Mouse (Mus musculus) heart, embryonic 11.5 days (tissue): ENCODE results near the gene Thap11. TPM values are rescaled to one million over a fixed set of nuclear protein-coding genes. Genes with fewer than 3 reads are reported as not detected.

Experiments
- ATAC-seq: fragments of 200-750 bp; cut with Nextera tagmentation; replicated peaks from 2 replicates; pipeline ENCODE4 v1.8.0; 2017; ENCODE audit warnings: moderate library complexity; ENCODE audit not compliant: insufficient number of reproducible peaks, low FRiP score, low TSS enrichment
- H3K27ac ChIP-seq: fragments of 300-500 bp; sonication (generic); 2 replicates; pipeline ENCODE4 v1.5.1; 2014; ENCODE audit warnings: mild to moderate bottlenecking, low read depth, low read length
- H3K27me3 ChIP-seq: fragments of 300-500 bp; sonication (generic); 2 replicates; pipeline ENCODE4 v1.6.1; 2014; ENCODE audit warnings: mild to moderate bottlenecking, low read length, mixed read lengths; ENCODE audit not compliant: control insufficient read depth, insufficient read depth
- H3K36me3 ChIP-seq: fragments of 300-500 bp; sonication (generic); 2 replicates; pipeline ENCODE4 v1.6.1; 2014; ENCODE audit warnings: mild to moderate bottlenecking, low read length, moderate library complexity, mixed read lengths; ENCODE audit not compliant: control insufficient read depth, insufficient read depth
- H3K4me1 ChIP-seq: fragments of 300-500 bp; sonication (generic); 2 replicates; pipeline ENCODE4 v1.6.1; 2014; ENCODE audit warnings: low read length; ENCODE audit not compliant: control insufficient read depth, insufficient read depth
- H3K4me2 ChIP-seq: fragments of 300-500 bp; sonication (generic); 2 replicates; pipeline ENCODE4 v1.6.1; 2014; ENCODE audit warnings: mild to moderate bottlenecking, moderate library complexity
- H3K4me3 ChIP-seq: fragments of 300-500 bp; sonication (generic); 2 replicates; pipeline ENCODE4 v1.5.1; 2014; ENCODE audit warnings: low read depth, low read length
- H3K9ac ChIP-seq: fragments of 300-500 bp; sonication (generic); 2 replicates; pipeline ENCODE4 v1.6.1; 2014; ENCODE audit warnings: mild to moderate bottlenecking, low read depth, low read length, moderate library complexity
- H3K9me3 ChIP-seq: fragments of 300-500 bp; sonication (generic); replicated peaks from 2 replicates; pipeline ENCODE4 v1.6.1; 2016; ENCODE audit warnings: low read length; ENCODE audit not compliant: control insufficient read depth
- WGBS: fragments of 180-500 bp; shearing (Covaris S2); extraction: QIAGEN DNeasy Blood & Tissue Kit; methylation state at CpG from one replicate; pipeline ENCODE4 v1.1.7; 2014; ENCODE audit not compliant: insufficient replicate concordance; 5-methylcytosine and 5-hydroxymethylcytosine counted together
- polyA plus RNA-seq: library from polyadenylated mRNA; unstranded; fragments of >200 nt; fragmentation: Nextera tagmentation; extraction: Ambion mirVana; gene quantifications from 2 replicates; pipeline ENCODE4 v1.2.1, GENCODE M21; 2014

Thap11 gene
- polyA plus RNA-seq: 47.2 and 49.8 TPM in 2 replicates

DNA sequence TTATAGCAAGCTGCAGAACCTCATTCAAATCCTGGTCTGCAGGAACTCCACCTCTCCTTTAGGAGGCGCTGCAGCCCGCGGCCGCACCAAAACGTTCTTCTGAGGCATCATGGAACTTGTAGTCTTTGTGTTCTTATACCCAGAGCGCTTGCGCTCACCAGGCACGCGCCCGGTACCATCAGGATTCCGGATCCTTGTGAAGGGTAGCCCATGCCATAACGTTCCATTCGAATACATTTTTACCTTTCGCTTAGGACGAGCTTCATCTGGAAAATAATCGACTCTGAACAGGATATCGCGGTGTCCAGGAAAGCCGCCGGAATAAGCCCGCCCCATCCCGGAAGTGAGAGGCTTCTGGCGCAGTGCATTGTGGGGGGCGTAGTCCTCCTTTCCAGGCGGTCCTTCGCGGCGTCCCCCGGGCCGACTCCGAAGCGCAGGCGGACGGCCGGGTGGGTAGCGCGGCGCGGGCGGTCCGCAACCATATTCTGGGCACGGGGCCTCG, at the start of gene Thap11:
Thap11 (plus strand) TSS at position 418 of the 502 bp plus-strand sequence.
- peaks cover 35% of the 10 kb centered on the region for H3K4me1 ChIP-seq
- under 1% methylated on average over 43 of the region's 43 CpGs for WGBS
- peak; percentile 90 for ATAC-seq

DNA sequence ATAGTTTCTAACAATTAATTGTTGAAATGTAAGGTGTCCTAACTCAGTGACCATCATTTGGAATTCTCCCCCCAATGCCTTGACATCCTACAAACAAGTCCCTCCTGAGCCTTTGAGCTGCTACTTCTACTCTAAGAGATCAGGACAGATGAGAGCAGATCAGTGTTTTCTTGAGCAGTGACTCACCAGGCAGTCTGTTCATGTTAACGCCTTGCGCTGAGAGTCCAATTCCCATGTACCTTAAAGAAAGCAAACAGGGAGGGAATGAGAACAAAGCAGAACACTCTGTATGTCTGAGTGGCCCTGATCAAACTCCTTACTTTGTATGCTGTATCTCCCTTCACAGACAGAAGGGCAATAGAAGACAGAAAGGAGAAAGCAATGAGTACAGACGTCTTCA, 49.6 kb upstream of the Thap11 start:
- H3K4me1 ChIP-seq: peaks cover 8% of the 10 kb centered on the region
- H3K27me3 ChIP-seq: no peaks in the 10 kb centered on the region
- H3K4me2 ChIP-seq: no peak overlapping the region
- H3K9ac ChIP-seq: no peak overlapping the region
- 70% methylated on average over 3 of the region's 3 CpGs for WGBS
- no peaks in the 10 kb centered on the region for H3K36me3 ChIP-seq
- no peak for ATAC-seq
- no peak overlapping the region for H3K4me3 ChIP-seq
- no peaks in the 10 kb centered on the region for H3K9me3 ChIP-seq
- H3K27ac ChIP-seq: 0 out of 2 replicates have a peak overlapping the region, but pooled peaks have one; percentile 41

More for the DNA sequence above, at the start of gene Thap11:
- H3K9ac ChIP-seq: peak within 1 kb of the TSS; percentile 90
- H3K27me3 ChIP-seq: no peaks in the 10 kb centered on the region
- H3K9me3 ChIP-seq: no peaks in the 10 kb centered on the region
- no peaks in the 10 kb centered on the region for H3K36me3 ChIP-seq
- H3K4me3 ChIP-seq: peak within 1 kb of the TSS; percentile 83
- H3K27ac ChIP-seq: peak within 1 kb of the TSS; percentile 86
- peak within 1 kb of the TSS; percentile 99 for H3K4me2 ChIP-seq

DNA sequence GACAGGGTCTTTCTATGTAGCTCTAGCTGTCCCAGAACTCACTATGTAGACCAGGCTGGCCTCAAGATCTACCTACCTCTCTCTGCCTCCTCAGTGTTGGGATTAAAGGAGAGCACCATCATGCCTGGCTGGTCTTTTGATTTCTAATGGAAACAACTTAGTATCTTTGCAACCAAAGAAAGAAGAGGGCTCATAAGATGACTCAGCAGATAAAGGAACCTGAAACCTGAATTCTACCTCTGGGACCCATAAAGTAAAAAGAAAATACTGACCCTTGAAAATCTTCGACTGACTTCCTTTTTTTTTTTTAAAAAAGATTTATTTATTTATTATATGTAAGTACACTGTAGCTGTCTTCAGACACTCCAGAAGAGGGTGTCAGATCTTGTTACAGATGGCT, 49.0 kb upstream of the Thap11 start:
- H3K9ac ChIP-seq: no peak overlapping the region

DNA sequence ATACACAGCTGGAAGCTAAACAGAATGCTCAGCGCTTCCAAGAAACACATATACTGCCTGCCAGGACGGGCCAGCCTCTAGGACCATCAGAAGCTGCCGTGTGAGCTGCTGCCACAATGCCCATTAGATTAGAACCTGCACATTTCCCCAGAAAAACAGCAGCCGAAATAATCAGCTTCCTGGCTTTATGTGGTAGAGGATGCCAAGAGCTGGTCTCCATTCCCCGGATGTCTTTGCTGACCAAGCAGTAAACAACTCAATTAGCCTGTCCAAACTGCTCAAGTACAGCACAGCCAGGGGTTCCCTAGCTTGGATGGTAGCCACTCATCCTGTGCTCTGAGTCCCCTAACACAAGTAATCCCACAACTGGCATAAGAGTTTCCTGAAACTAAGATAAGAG, 47.2 kb upstream of the Thap11 start:
- H3K4me3 ChIP-seq: no peak overlapping the region
- no peak for ATAC-seq
- peaks cover 13% of the 10 kb centered on the region for H3K4me1 ChIP-seq
- no peaks in the 10 kb centered on the region for H3K9me3 ChIP-seq
- no peaks in the 10 kb centered on the region for H3K36me3 ChIP-seq
- no peak overlapping the region for H3K4me2 ChIP-seq
- H3K27ac ChIP-seq: no peak overlapping the region
- no peaks in the 10 kb centered on the region for H3K27me3 ChIP-seq
- WGBS: 76% methylated on average over 5 of the region's 5 CpGs
- no peak overlapping the region for H3K9ac ChIP-seq

More for the DNA sequence above, 49.0 kb upstream of the Thap11 start:
- H3K4me3 ChIP-seq: no peak overlapping the region
- no peaks in the 10 kb centered on the region for H3K9me3 ChIP-seq
- no peaks in the 10 kb centered on the region for H3K27me3 ChIP-seq
- no peak overlapping the region for H3K27ac ChIP-seq
- 78% methylated on average over 1 of the region's 1 CpGs for WGBS
- no peaks in the 10 kb centered on the region for H3K36me3 ChIP-seq
- peaks cover 13% of the 10 kb centered on the region for H3K4me1 ChIP-seq
- no peak overlapping the region for H3K4me2 ChIP-seq
- no peak for ATAC-seq

DNA sequence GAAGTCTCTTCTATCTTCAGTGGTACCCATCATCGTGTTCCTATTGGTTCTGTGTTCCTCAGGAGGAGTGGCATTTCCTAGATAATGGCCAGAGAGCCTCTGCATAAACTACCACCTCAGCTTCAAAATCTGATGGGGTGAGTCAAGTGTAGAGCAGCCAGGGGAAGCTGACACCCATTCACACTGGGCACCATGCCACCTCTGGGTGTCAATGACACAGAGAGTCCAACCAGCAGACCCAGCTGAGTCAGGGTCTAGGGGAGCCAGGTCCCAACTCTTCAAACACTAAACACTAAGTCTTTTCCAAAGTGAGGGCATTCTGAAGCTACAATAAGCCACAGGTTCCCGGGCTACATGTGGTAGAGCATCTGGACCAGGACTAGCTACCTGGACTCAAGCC, 46.5 kb upstream of the Thap11 start:
- H3K36me3 ChIP-seq: no peaks in the 10 kb centered on the region

DNA sequence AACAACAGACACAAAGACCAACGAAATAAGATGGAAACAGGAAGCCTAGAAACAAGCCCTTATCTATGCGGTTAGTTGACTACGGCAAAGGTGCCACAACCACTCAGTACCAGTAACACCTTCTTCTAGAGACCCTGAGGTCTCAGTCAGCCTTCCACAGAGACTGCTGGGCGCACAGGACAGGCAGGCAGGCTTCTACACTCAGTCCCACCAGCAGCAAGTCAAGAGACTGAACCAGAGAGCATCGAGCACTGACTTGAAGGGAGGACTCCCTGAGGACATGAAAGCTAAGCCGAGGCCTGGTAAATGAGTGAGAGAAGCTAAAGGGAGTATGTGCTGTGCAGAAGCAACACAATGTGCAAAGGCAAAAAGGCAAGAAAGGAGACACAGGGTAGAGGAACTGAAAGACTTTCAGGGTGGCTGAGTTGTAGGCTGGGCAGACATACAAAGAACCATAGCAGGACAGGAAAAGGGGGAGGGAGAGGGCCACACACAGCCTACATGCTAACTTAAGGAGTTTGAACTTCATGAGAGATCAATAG, 44.6 kb upstream of the Thap11 start:
- WGBS: 72% methylated on average over 6 of the region's 6 CpGs
- Histone ChIP-seq H3K27ac (0 out of 2 replicates have a peak overlapping the region, but pooled peaks have one; percentile 29), H3K4me3 (no peak overlapping the region), H3K36me3 (no peaks in the 10 kb centered on the region), H3K9me3 (no peaks in the 10 kb centered on the region), H3K27me3 (no peaks in the 10 kb centered on the region), H3K9ac (peak overlapping the region; percentile 34; the same call in 1 of the 2 replicates), H3K4me1 (peaks cover 13% of the 10 kb centered on the region), H3K4me2 (no peak overlapping the region)
- no peak for ATAC-seq

More for the DNA sequence above, 46.5 kb upstream of the Thap11 start:
- H3K27ac ChIP-seq: no peak overlapping the region
- no peak for ATAC-seq
- H3K9me3 ChIP-seq: no peaks in the 10 kb centered on the region
- no peak overlapping the region for H3K4me2 ChIP-seq
- H3K27me3 ChIP-seq: no peaks in the 10 kb centered on the region
- H3K4me1 ChIP-seq: peaks cover 13% of the 10 kb centered on the region
- WGBS: 94% methylated on average over 2 of the region's 2 CpGs
- no peak overlapping the region for H3K9ac ChIP-seq
- no peak overlapping the region for H3K4me3 ChIP-seq

DNA sequence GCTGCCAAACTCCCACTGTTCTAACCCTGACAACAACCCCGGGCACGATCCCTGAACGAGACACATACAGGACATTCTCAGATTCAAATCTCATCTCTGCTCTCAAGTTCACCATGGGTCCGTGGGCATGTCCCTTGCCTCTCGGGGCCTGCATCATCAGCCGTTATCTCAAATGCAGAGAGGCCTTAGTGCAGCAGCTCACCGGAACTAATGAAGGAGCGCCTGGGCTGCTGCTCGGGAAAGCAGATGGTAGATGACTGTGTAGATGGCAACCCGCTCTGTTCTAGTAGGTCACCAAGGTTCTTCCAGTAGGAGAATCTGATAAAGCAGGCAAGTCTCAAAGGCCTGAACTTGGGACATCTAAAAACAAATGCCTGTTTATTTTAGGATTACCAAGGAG, 43.9 kb upstream of the Thap11 start:
- WGBS: 68% methylated on average over 10 of the region's 10 CpGs
- no peak overlapping the region for H3K4me3 ChIP-seq
- H3K9me3 ChIP-seq: no peaks in the 10 kb centered on the region
- H3K27me3 ChIP-seq: no peaks in the 10 kb centered on the region
- ATAC-seq: no peak
- H3K27ac ChIP-seq: no peak overlapping the region
- H3K4me2 ChIP-seq: no peak overlapping the region
- no peaks in the 10 kb centered on the region for H3K36me3 ChIP-seq
- H3K4me1 ChIP-seq: peaks cover 13% of the 10 kb centered on the region
- H3K9ac ChIP-seq: no peak overlapping the region

DNA sequence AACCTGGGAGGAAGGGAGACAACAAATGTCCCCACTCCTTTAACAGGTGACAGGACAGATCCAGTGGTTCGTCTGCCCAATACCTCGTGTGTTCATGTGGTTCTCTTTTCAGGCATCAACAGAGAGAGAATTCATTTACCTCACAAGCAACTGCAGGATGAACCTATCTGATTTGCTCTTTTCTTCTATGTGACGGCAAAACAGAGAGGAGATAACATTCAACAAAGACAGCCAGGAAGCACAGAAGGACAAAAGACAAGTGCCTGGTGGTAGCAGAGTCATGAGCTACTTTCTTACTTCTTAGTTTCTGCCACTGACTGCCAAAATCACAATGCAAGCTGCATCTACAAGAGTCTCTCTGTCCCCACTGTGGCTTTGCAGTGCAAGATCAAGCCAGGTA, 43.4 kb upstream of the Thap11 start:
- H3K4me1 ChIP-seq: peaks cover 13% of the 10 kb centered on the region
- H3K9me3 ChIP-seq: no peaks in the 10 kb centered on the region
- no peaks in the 10 kb centered on the region for H3K36me3 ChIP-seq
- no peaks in the 10 kb centered on the region for H3K27me3 ChIP-seq
- no peak overlapping the region for H3K4me2 ChIP-seq
- no peak overlapping the region for H3K4me3 ChIP-seq
- H3K9ac ChIP-seq: no peak overlapping the region
- no peak for ATAC-seq
- H3K27ac ChIP-seq: no peak overlapping the region
- WGBS: 55% methylated on average over 3 of the region's 3 CpGs

DNA sequence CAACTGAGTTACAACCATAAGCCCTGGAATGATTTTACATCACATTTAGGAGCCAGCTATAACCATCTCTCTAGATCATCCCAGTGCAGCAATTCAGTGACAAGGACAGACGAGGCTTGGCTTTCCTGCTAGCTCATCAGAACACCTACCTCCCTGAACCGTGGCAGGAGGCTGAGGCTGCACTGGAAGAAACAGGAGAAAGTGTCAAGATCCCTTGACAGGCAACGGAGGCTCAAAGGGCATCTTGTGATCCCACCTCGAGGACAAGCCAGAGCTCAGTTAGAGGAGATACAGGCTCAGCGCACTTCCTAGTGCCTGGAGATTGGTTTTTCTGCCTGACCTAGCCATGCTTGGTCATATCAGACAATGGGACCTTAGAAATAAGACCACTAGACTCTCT, 42.4 kb upstream of the Thap11 start:
- Histone ChIP-seq H3K4me3 (no peak overlapping the region), H3K27ac (no peak overlapping the region), H3K4me1 (peaks cover 13% of the 10 kb centered on the region), H3K9ac (no peak overlapping the region), H3K9me3 (no peaks in the 10 kb centered on the region), H3K27me3 (no peaks in the 10 kb centered on the region), H3K36me3 (no peaks in the 10 kb centered on the region), H3K4me2 (no peak overlapping the region)
- 76% methylated on average over 5 of the region's 5 CpGs for WGBS
- ATAC-seq: no peak
